Mouse (Mus musculus): ENCODE measurements around the gene Tmem130.

- no peak for TF ChIP-seq MYOG (IDR thresholded peaks at IDR 0.05; ENCODE audit: control insufficient read depth, extremely low read depth, insufficient read length)
- no peak for TF ChIP-seq MAX (IDR thresholded peaks at IDR 0.05)
- no peak for TF ChIP-seq CTCF (IDR thresholded peaks at IDR 0.05; ENCODE audit: control insufficient read depth, insufficient read depth, insufficient read length)
- TF ChIP-seq CEBPB (IDR thresholded peaks at IDR 0.05; ENCODE audit: low read depth): no peak
- TF ChIP-seq FOSL1 (IDR thresholded peaks at IDR 0.05; ENCODE audit: insufficient read depth, low read length, poor library complexity, severe bottlenecking): no peak
These were observed 66.1 kb downstream of the Tmem130 start for GRCm38 (mm10) chr5:144695289-144696060.

Data from C2C12 (cell line).